Mouse (Mus musculus): ENCODE measurements around the gene Sh3bgrl3.

DNA sequence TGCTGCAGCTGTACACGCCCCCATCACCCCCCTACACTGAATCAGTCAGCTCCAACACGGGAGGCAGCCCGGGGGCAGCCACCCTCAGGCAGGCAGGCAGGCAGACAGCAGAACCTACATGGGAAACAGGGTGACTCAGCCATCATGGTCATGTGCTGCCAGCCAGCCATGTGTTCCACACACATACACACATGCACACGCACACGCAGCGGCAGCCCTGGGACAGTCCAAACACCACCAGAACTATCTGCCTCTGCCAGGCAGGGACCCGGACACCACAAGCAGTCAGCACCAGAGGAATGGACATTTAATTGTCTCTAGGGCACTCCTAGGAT lies 1.5 kb downstream of the Sh3bgrl3 start:
- TF ChIP-seq POLR2A (IDR thresholded peaks at IDR 0.05; ENCODE audit: low read depth, low read length) (peak; percentile 39; the same call in 1 of the 2 replicates), CTCF (IDR thresholded peaks at IDR 0.05; ENCODE audit: borderline replicate concordance, insufficient read depth, low read length) (no peak)
